Mouse (Mus musculus) cerebellum, adult 2 months (tissue): ENCODE measurements at regions not wholly inside any gene's neighbourhood (a gene's known extent, or its start where the extent isn't known, plus 50 kb on each side); places are given as distances from the start of the nearest gene placed in this dataset.

ENCODE experiments used
- CTCF ChIP-seq: fragments of 200-500 bp; IDR thresholded peaks from 2 replicates; pipeline ENCODE4 v1.5.1; 2011; ENCODE audit warnings: low read depth, mild to moderate bottlenecking, control low read depth, low read length, moderate library complexity, borderline replicate concordance; ENCODE audit not compliant: insufficient read depth
- POLR2A ChIP-seq: fragments of 200-500 bp; IDR thresholded peaks from 2 replicates; pipeline ENCODE4 v1.6.1; 2011; ENCODE audit warnings: low read length, control low read depth, borderline replicate concordance; ENCODE audit not compliant: insufficient read depth

GRCm38 (mm10) chr5:111862331-111862730 is 128.6 kb downstream of the Gm26897 start:
- TF ChIP-seq CTCF (no peak), POLR2A (no peak)
